Mouse (Mus musculus) ES-E14 (cell line): ENCODE results near the gene Gast. TPM values are rescaled to one million over a fixed set of nuclear protein-coding genes. Genes with fewer than 3 reads are reported as not detected.
"Not testable (repeated sequence)": the region's sequence is repeated elsewhere in the genome, so short reads cannot be mapped to it uniquely, and the experiment has no call there.

Experiments
- DNase-seq: peaks from one replicate; pipeline ENCODE4 v3.0.0-alpha.2; 2013; ENCODE audit warnings: low read depth, low spot score
- H3K27ac ChIP-seq: 2 replicates; pipeline ENCODE4 v1.5.1; 2012; ENCODE audit warnings: low read depth, mild to moderate bottlenecking, low read length, moderate library complexity, mixed read lengths; ENCODE audit not compliant: poor library complexity, insufficient read depth, severe bottlenecking
- H3K36me3 ChIP-seq: 2 replicates; pipeline ENCODE4 v1.6.1; 2012; ENCODE audit warnings: mild to moderate bottlenecking, low read length, moderate library complexity, mixed read lengths; ENCODE audit not compliant: control insufficient read depth, poor library complexity, insufficient read depth, severe bottlenecking
- H3K4me1 ChIP-seq, 2 experiments: fragments of 150-350 bp in 1 of 2; sonication (generic) in 1 of 2; 2 replicates each; pipeline ENCODE4 v1.6.1; 2012; ENCODE audit warnings: low read length in 2 of 2, mild to moderate bottlenecking in 1 of 2, mixed read lengths in 1 of 2; ENCODE audit not compliant: control insufficient read depth in 2 of 2, insufficient read depth in 2 of 2, poor library complexity in 1 of 2
- H3K4me3 ChIP-seq, 2 experiments: fragments of 150-350 bp in 1 of 2; sonication (generic) in 1 of 2; 2 replicates each; pipeline ENCODE4 v1.5.1; 2012; ENCODE audit warnings: low read length in 2 of 2, low read depth in 1 of 2, mild to moderate bottlenecking in 1 of 2, mixed read lengths in 1 of 2; ENCODE audit not compliant: insufficient read depth in 1 of 2, poor library complexity in 1 of 2, severe bottlenecking in 1 of 2
- H3K9ac ChIP-seq: 2 replicates; pipeline ENCODE4 v1.6.1; 2012; ENCODE audit warnings: low read depth, mild to moderate bottlenecking, low read length, mixed read lengths; ENCODE audit not compliant: poor library complexity, insufficient read depth, severe bottlenecking
- H3K9me3 ChIP-seq: fragments of 150-350 bp; sonication (generic); 2 replicates; pipeline ENCODE4 v1.6.1; 2012; ENCODE audit warnings: low read depth, mild to moderate bottlenecking, low read length; ENCODE audit not compliant: control insufficient read depth, insufficient read depth
- CHD2 ChIP-seq: IDR thresholded peaks from 2 replicates; pipeline ENCODE4 v1.6.1; 2014; ENCODE audit warnings: mild to moderate bottlenecking, low read depth, low read length, inconsistent platforms
- HCFC1 ChIP-seq: IDR thresholded peaks from 2 replicates; pipeline ENCODE4 v1.6.1; 2012; ENCODE audit warnings: low read length, inconsistent platforms, borderline replicate concordance; ENCODE audit not compliant: insufficient read depth
- MAFK ChIP-seq: IDR thresholded peaks from 2 replicates; pipeline ENCODE4 v1.6.1; 2014; ENCODE audit warnings: mild to moderate bottlenecking, low read depth, low read length, inconsistent platforms; ENCODE audit not compliant: insufficient read depth
- ZC3H11A ChIP-seq: IDR thresholded peaks from 2 replicates; pipeline ENCODE4 v1.6.1; 2012; ENCODE audit warnings: low read depth, mild to moderate bottlenecking, inconsistent platforms, low read length, borderline replicate concordance
- ZNF384 ChIP-seq: IDR thresholded peaks from 2 replicates; pipeline ENCODE4 v1.6.1; 2012; ENCODE audit warnings: low read depth, low read length, inconsistent platforms
- in situ Hi-C, 2 experiments: fragments of 600-800 bp; cut with MboI; formaldehyde crosslinking; loops; one replicate each; pipeline ENCODE4 v1.15.1; 2025; ENCODE audit warnings: low sequenced_read_pairs in 2 of 2, inconsistent platforms in 1 of 2; ENCODE audit not compliant: unreplicated experiment in 2 of 2
- total RNA-seq: library from RNA; depleted of rRNA; stranded (reverse); fragments of 300-350 nt; gene quantifications from 2 replicates; pipeline ENCODE4 v1.2.3, GENCODE M21; 2012

The Gast gene
- total RNA-seq, 1 experiment, result 1.6 TPM

GRCm38 (mm10) chr11:100319492-100320171, 14.6 kb upstream of the Gast start, which contains the start of gene Eif1:
Eif1 (plus strand) TSS chr11:100319885.
- TF ChIP-seq MAFK (0 out of 2 replicates have a peak, but pooled peaks have one; percentile 12), HCFC1 (0 out of 2 replicates have a peak, but pooled peaks have one; percentile 27), ZNF384 (no peak), ZC3H11A (no peak)
- H3K27ac ChIP-seq, result peak within 1 kb of the TSS; percentile 99

GRCm38 (mm10) chr11:100320172-100320630, 14.0 kb upstream of the Gast start:
- no peaks in the 10 kb centered on the region for H3K9me3 ChIP-seq
- TF ChIP-seq ZNF384 (no peak), MAFK (no peak), ZC3H11A (no peak), HCFC1 (no peak; the same call in 1 of the 2 replicates), CHD2 (no peak)
- H3K4me1 ChIP-seq, result peaks cover 6 to 12% of the 10 kb centered on the region in 2 experiments
- H3K36me3 ChIP-seq, result peaks cover 20% of the 10 kb centered on the region
- H3K27ac ChIP-seq, result peak overlapping the region; percentile 99
- in situ Hi-C loops, result no loop called here
- peak; percentile 95 for DNase-seq
- peak overlapping the region; percentile 99 for H3K9ac ChIP-seq
- peak overlapping the region; percentile 87 to 94 for H3K4me3 ChIP-seq

More at GRCm38 (mm10) chr11:100319492-100320171, 14.6 kb upstream of the Gast start, which contains the start of gene Eif1:
- Histone ChIP-seq H3K9ac (peak within 1 kb of the TSS; percentile 99), H3K36me3 (peaks cover 20% of the 10 kb centered on the region), H3K4me1 (peaks cover 6 to 14% of the 10 kb centered on the region in 2 experiments), H3K4me3 (peak within 1 kb of the TSS; percentile 91 to 94), H3K9me3 (no peaks in the 10 kb centered on the region)
- in situ Hi-C loops, result no loop called here
- DNase-seq, result peak; percentile 100

GRCm38 (mm10) chr11:100320701-100321410, 13.4 kb upstream of the Gast start:
- DNase-seq, H3K9me3 ChIP-seq, in situ Hi-C loops, H3K4me1 ChIP-seq: not testable (repeated sequence)
- peak overlapping the region; percentile 99 for H3K27ac ChIP-seq
- peaks cover 20% of the 10 kb centered on the region for H3K36me3 ChIP-seq
- H3K4me3 ChIP-seq, result peak overlapping the region; percentile 87 to 94
- peak overlapping the region; percentile 99 for H3K9ac ChIP-seq

- in situ Hi-C loops, DNase-seq, H3K4me1 ChIP-seq, H3K9me3 ChIP-seq: not testable (repeated sequence)
- Histone ChIP-seq H3K36me3 (peaks cover 20% of the 10 kb centered on the region), H3K27ac (peak overlapping the region; percentile 45), H3K9ac (0 out of 2 replicates have a peak overlapping the region, but pooled peaks have one; percentile 18), H3K4me3 (peak overlapping the region; percentile 23 to 39)
- TF ChIP-seq CHD2, result 0 out of 2 replicates have a peak, but pooled peaks have one; percentile 33
Measured at GRCm38 (mm10) chr11:100321479-100322305, 12.5 kb upstream of the Gast start.
